Mouse (Mus musculus): Measurements from ENCODE around the gene Nckap1. TPM values are rescaled to one million over a fixed set of nuclear protein-coding genes. Genes with fewer than 3 reads are reported as not detected.

The Nckap1 gene
- total and polyA plus RNA-seq, 2 experiments from 2014 or later = 82.5 to 136 TPM

DNA sequence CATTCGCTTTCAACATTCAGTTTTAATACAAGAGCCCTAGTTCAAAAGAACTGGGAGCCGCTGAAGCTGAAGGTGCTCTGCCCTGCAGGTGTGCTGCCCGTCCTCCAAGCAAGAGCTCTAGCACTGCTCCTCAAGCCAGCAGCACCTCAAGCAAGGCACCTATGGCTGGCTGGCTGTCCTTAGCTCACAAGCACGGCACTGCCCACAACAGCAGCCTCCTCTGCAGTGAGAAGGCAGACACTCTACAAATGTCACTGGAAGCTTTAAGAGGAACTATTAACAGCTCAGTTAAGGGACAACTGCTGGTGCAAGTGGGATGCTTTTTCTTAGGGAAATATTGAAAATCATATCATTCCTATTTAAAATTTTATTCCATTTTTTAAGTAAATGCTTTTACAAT is 10.5 kb downstream of the Nckap1 start:
- ATAC-seq (ENCODE audit: low FRiP score) (no peak), DNase-seq (ENCODE audit: low spot score) (no peak)
- no peaks in the 10 kb centered on the region for H3K4me1 ChIP-seq (ENCODE audit: insufficient read depth, low read length)
- no peaks in the 10 kb centered on the region for H3K36me3 ChIP-seq (ENCODE audit: insufficient read depth, low read length)
- TF ChIP-seq CTCF (IDR thresholded peaks at IDR 0.05) = no peak
- H3K9me3 ChIP-seq (ENCODE audit: low read length) = no peaks in the 10 kb centered on the region
- no peak overlapping the region for H3K27ac ChIP-seq (ENCODE audit: low read depth, low read length)
- no peak overlapping the region for H3K4me2 ChIP-seq (ENCODE audit: low read depth, low read length, poor library complexity, severe bottlenecking)
- H3K9ac ChIP-seq (replicated peaks; ENCODE audit: low read length, poor library complexity, severe bottlenecking) = no peak overlapping the region
- H3K4me3 ChIP-seq (ENCODE audit: low read depth, low read length) = no peak overlapping the region
- no peaks in the 10 kb centered on the region for H3K27me3 ChIP-seq (ENCODE audit: insufficient read depth, low read length)
- 71% methylated on average over 4 of the region's 4 CpGs for WGBS

DNA sequence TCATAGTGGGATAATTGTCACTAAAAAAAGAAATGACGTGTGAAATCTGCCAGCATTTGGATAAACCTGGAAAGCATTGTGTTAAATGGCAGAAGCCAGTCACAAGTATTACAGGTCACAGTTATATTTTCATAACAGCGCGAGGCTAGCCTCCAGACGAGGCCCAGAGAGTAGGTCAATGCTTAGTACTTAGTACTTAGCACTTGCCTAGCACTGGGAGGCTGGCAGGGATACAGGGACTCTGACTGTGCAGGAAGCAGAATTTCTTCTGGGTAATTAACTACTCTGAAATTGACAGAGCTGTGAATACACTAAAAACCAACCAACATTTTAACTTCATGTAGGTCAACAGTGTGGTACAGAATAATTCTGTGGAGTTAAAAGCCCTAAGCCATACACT is 13.8 kb downstream of the Nckap1 start:
- TF ChIP-seq CTCF (IDR thresholded peaks at IDR 0.05) = no peak
- Histone ChIP-seq H3K27me3 (ENCODE audit: insufficient read depth, low read length) (no peaks in the 10 kb centered on the region), H3K9me3 (ENCODE audit: low read length) (no peaks in the 10 kb centered on the region), H3K4me1 (ENCODE audit: insufficient read depth, low read length) (no peaks in the 10 kb centered on the region), H3K9ac (replicated peaks; ENCODE audit: low read length, poor library complexity, severe bottlenecking) (no peak overlapping the region), H3K4me3 (ENCODE audit: low read depth, low read length) (no peak overlapping the region), H3K27ac (ENCODE audit: low read depth, low read length) (no peak overlapping the region), H3K4me2 (ENCODE audit: low read depth, low read length, poor library complexity, severe bottlenecking) (no peak overlapping the region), H3K36me3 (ENCODE audit: insufficient read depth, low read length) (no peaks in the 10 kb centered on the region)
- DNase-seq (ENCODE audit: low spot score) (no peak), ATAC-seq (ENCODE audit: low FRiP score) (no peak)
- WGBS = 92% methylated on average over 4 of the region's 4 CpGs

DNA sequence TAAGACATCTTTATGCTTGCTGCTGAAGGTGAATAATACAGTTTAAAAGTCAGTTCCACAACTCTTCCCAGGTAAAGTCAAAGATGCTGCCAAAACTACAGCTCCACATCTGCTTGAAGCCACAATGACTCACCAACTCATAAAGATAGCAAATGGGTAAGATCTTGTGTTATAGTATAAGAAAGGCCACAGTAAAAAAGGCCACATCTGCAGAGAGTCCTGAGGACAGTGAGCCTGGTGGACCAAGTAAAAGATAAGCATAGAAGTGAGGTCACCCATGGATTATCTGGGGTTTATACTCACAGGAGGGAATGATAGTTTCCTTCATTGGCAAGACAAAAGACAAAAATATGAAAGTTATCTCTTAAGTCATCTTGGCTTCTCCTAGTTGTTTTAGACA is 18.9 kb downstream of the Nckap1 start:
- no peaks in the 10 kb centered on the region for H3K9me3 ChIP-seq (ENCODE audit: low read length)
- no peaks in the 10 kb centered on the region for H3K27me3 ChIP-seq (ENCODE audit: insufficient read depth, low read length)
- no peaks in the 10 kb centered on the region for H3K4me1 ChIP-seq (ENCODE audit: insufficient read depth, low read length)

DNA sequence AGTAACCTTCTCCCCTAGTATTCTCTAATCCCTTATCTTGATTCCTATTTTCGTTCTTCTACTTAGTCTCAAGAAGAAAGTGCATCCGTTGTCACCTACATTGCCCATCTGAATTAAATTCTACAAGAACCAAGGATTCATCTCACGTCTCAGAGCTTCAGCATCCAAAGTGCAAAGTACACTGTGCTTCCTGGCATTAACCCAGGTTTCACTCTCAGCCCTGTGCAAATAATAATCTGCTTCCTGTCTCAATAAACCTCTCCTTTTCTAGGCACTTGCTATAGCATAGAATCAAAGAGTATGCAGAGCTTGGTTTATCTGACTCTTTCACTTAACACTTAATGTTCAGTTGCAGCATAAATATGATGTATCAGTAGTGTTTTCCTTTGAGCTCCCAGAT is 19.7 kb downstream of the Nckap1 start:
- H3K4me1 ChIP-seq (ENCODE audit: insufficient read depth, low read length) = no peaks in the 10 kb centered on the region
- WGBS = 83% methylated on average over 3 of the region's 3 CpGs
- H3K27me3 ChIP-seq (ENCODE audit: insufficient read depth, low read length) = no peaks in the 10 kb centered on the region
- no peak for DNase-seq (ENCODE audit: low spot score)
- no peak for TF ChIP-seq CTCF (IDR thresholded peaks at IDR 0.05)
- H3K9me3 ChIP-seq (ENCODE audit: low read length) = no peaks in the 10 kb centered on the region
- no peak for ATAC-seq (ENCODE audit: low FRiP score)
- H3K9ac ChIP-seq (replicated peaks; ENCODE audit: low read length, poor library complexity, severe bottlenecking) = no peak overlapping the region
- H3K27ac ChIP-seq (ENCODE audit: low read depth, low read length) = no peak overlapping the region
- H3K4me2 ChIP-seq (ENCODE audit: low read depth, low read length, poor library complexity, severe bottlenecking) = no peak overlapping the region
- H3K4me3 ChIP-seq (ENCODE audit: low read depth, low read length) = no peak overlapping the region
- H3K36me3 ChIP-seq (ENCODE audit: insufficient read depth, low read length) = 0 out of 2 replicates have a peak, but pooled peaks cover 2% of the 10 kb centered on the region

More for the DNA sequence above, 18.9 kb downstream of the Nckap1 start:
- TF ChIP-seq CTCF (IDR thresholded peaks at IDR 0.05) = no peak
- Histone ChIP-seq H3K36me3 (ENCODE audit: insufficient read depth, low read length) (0 out of 2 replicates have a peak, but pooled peaks cover 2% of the 10 kb centered on the region), H3K4me2 (ENCODE audit: low read depth, low read length, poor library complexity, severe bottlenecking) (no peak overlapping the region), H3K9ac (replicated peaks; ENCODE audit: low read length, poor library complexity, severe bottlenecking) (no peak overlapping the region), H3K4me3 (ENCODE audit: low read depth, low read length) (no peak overlapping the region), H3K27ac (ENCODE audit: low read depth, low read length) (no peak overlapping the region)
- ATAC-seq (ENCODE audit: low FRiP score) = no peak
- no peak for DNase-seq (ENCODE audit: low spot score)

DNA sequence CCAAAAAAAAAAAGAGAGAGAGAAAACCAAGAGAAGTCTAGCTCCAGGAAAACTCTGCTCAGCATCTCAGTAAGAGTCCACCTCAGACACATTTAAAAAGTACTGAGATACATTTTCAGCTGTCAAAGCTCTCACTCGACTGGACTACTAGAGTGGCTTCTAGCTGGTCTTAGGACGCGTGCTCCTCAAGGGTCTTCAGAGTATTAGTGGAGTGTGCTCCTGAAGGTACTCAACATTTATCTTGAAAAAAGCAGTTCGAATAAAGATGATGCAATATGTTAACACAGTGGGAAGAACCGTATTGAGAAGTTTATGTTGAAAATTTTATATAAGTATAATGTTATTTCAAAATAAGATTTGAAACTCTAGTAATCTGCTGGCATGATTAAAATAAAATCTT is 20.4 kb downstream of the Nckap1 start:
- WGBS = 96% methylated on average over 5 of the region's 5 CpGs

DNA sequence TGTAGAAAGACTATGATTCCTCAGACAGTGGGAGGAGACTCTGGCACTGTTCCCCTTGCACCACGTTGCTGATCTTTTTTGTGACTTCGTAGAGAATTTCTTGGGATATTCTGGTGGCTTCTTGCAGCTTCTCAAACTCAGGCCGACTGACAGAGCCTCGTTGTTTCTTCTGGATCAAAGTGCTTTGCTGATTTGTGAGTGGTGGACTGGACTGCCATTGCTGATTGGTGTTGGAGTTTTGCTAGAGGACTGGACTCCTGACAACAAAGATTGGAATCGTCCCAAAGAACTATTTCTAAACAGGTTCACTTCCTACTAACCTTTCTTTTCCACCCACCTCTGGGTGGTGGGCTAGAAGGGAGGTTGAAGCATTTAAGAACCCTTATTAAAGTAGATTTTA is 21.5 kb downstream of the Nckap1 start:
- no peaks in the 10 kb centered on the region for H3K4me1 ChIP-seq (ENCODE audit: insufficient read depth, low read length)
- H3K36me3 ChIP-seq (ENCODE audit: insufficient read depth, low read length) = 0 out of 2 replicates have a peak, but pooled peaks cover 2% of the 10 kb centered on the region
- H3K9ac ChIP-seq (replicated peaks; ENCODE audit: low read length, poor library complexity, severe bottlenecking) = no peak overlapping the region
- WGBS = 88% methylated on average over 5 of the region's 5 CpGs
- no peaks in the 10 kb centered on the region for H3K9me3 ChIP-seq (ENCODE audit: low read length)
- no peak overlapping the region for H3K27ac ChIP-seq (ENCODE audit: low read depth, low read length)
- no peak overlapping the region for H3K4me3 ChIP-seq (ENCODE audit: low read depth, low read length)
- no peak overlapping the region for H3K4me2 ChIP-seq (ENCODE audit: low read depth, low read length, poor library complexity, severe bottlenecking)
- H3K27me3 ChIP-seq (ENCODE audit: insufficient read depth, low read length) = no peaks in the 10 kb centered on the region
- DNase-seq (ENCODE audit: low spot score) (no peak), ATAC-seq (ENCODE audit: low FRiP score) (no peak)
- no peak for TF ChIP-seq CTCF (IDR thresholded peaks at IDR 0.05)

More for the DNA sequence above, 20.4 kb downstream of the Nckap1 start:
- Histone ChIP-seq H3K27me3 (ENCODE audit: insufficient read depth, low read length) (no peaks in the 10 kb centered on the region), H3K4me3 (ENCODE audit: low read depth, low read length) (no peak overlapping the region), H3K9me3 (ENCODE audit: low read length) (no peaks in the 10 kb centered on the region), H3K27ac (ENCODE audit: low read depth, low read length) (no peak overlapping the region), H3K4me2 (ENCODE audit: low read depth, low read length, poor library complexity, severe bottlenecking) (no peak overlapping the region), H3K4me1 (ENCODE audit: insufficient read depth, low read length) (no peaks in the 10 kb centered on the region), H3K36me3 (ENCODE audit: insufficient read depth, low read length) (0 out of 2 replicates have a peak, but pooled peaks cover 2% of the 10 kb centered on the region), H3K9ac (replicated peaks; ENCODE audit: low read length, poor library complexity, severe bottlenecking) (no peak overlapping the region)
- TF ChIP-seq CTCF (IDR thresholded peaks at IDR 0.05) = no peak
- ATAC-seq (ENCODE audit: low FRiP score) (no peak), DNase-seq (ENCODE audit: low spot score) (no peak)
